16 mouse cellular contexts compared by ENCODE assay signal in genomic region chr7:88199929-88200538, GRCm38 (mm10).
DNase-seq lines count a peak whose midpoint lies in the region; ATAC-seq and TF ChIP-seq lines count a peak whose summit lies in the region.
"Had no signal": no experiment of that assay in that cellular context is flagged by ENCODE, and none has a peak within 500 bp of the region (broad histone marks: within the 10 kb centered on the region; RNA-seq: fewer than 3 reads in every experiment).

No protein-coding gene starts in this region.

- H3K9me3 ChIP-seq in lung, embryonic 15.5 days, result no peaks in the 10 kb centered on the region
- H3K9me3 ChIP-seq: G1E; heart, embryonic 13.5 days; midbrain, embryonic 13.5 days had no signal

- CTCF ChIA-PET in Patski (lab: Charles Lee), result no interaction called here

- H3K27ac ChIP-seq in lung, embryonic 15.5 days, result peak overlapping the region; percentile 56
- H3K27ac ChIP-seq: heart, embryonic 13.5 days; macrophage; midbrain, embryonic 13.5 days had no signal

- H3K27me3 ChIP-seq in lung, embryonic 15.5 days, result no peaks in the 10 kb centered on the region
- no peaks in the 10 kb centered on the region for H3K27me3 ChIP-seq in Patski
- H3K27me3 ChIP-seq: heart, embryonic 13.5 days; midbrain, embryonic 13.5 days had no signal

- no peak overlapping the region for H3K4me2 ChIP-seq in lung, embryonic 15.5 days
- H3K4me2 ChIP-seq: heart, embryonic 13.5 days; midbrain, embryonic 13.5 days had no signal

- H3K36me3 ChIP-seq in lung, embryonic 15.5 days, result no peaks in the 10 kb centered on the region
- H3K36me3 ChIP-seq: G1E; heart, embryonic 13.5 days; midbrain, embryonic 13.5 days had no signal

- WGBS in lung, embryonic 15.5 days, result 52% methylated on average over 5 of the region's 5 CpGs

- no peak overlapping the region for H3K4me3 ChIP-seq in lung, embryonic 15.5 days
- H3K4me3 ChIP-seq: heart, embryonic 13.5 days; midbrain, embryonic 13.5 days had no signal

- ATAC-seq in lung, embryonic 15.5 days (ENCODE audit: borderline replicate concordance, extremely low read depth, low FRiP score, low TSS enrichment), result no peak
- ATAC-seq in Patski, result peak; percentile 94
- ATAC-seq: inflammation-experienced regulatory T-cells, adult 6 months; midbrain, embryonic 13.5 days had no signal

- POLR2A ChIA-PET in Patski (lab: Charles Lee), result no interaction called here

- peak; percentile 21 to 57 for DNase-seq in frontal cortex, adult 2 months (ENCODE audit: extremely low spot score in 1 of 2, low spot score in 1 of 2)
- DNase-seq in frontal cortex, postnatal 14 days (ENCODE audit: low spot score in 2 of 2), result no peak
- no peak for DNase-seq in lung, adult 18-20 months
- peak; percentile 85 for DNase-seq in Patski (ENCODE audit: low read depth, low spot score)
- DNase-seq in skeletal muscle tissue, adult 2 months (ENCODE audit: low read depth, low spot score), result peak; percentile 22
- no peak for DNase-seq in kidney, postnatal 4 days
- DNase-seq: adrenal gland, postnatal 14 days; cerebellum, postnatal 10 days; kidney, adult 9 months; thymus, postnatal 36 days had no signal

- in situ Hi-C loops in Patski (cut with MboI; ENCODE audit: low pct_unique_long_range_greater_than_20kb), result loop anchor here (5.0 to 25.0 kb wide), 2 partner anchors 77 to 337 kb away; partner anchors contain the start of gene Ctsc

- H3K9ac ChIP-seq in lung, embryonic 15.5 days, result no peak overlapping the region
- H3K9ac ChIP-seq: heart, embryonic 13.5 days; midbrain, embryonic 13.5 days had no signal

- TF ChIP-seq CTCF in Patski (IDR thresholded peaks at IDR 0.05), result no peak

- H3K4me1 ChIP-seq in lung, embryonic 15.5 days, result peaks cover 8% of the 10 kb centered on the region; the same call in 1 of the 2 replicates
- H3K4me1 ChIP-seq: heart, embryonic 13.5 days; midbrain, embryonic 13.5 days had no signal

Comparison
In these comparisons a context has a peak if more than half of its experiments do, and no peak if none do; other contexts are left out.
1. DNase-seq: peak in frontal cortex, adult 2 months (2 of 2), Patski (single experiment) and skeletal muscle tissue, adult 2 months (single experiment); none in frontal cortex, postnatal 14 days (0 of 2), lung, adult 18-20 months (0 of 2) and kidney, postnatal 4 days (0 of 2).